Mouse (Mus musculus) midbrain, embryonic 15.5 days (tissue): ENCODE data around the gene Arpc4. TPM values are rescaled to one million over a fixed set of nuclear protein-coding genes. Genes with fewer than 3 reads are reported as not detected.
"Not testable (repeated sequence)": the region's sequence is repeated elsewhere in the genome, so short reads cannot be mapped to it uniquely, and the experiment has no call there.

Experiments used
- ATAC-seq: fragments of 200-750 bp; cut with Nextera tagmentation; replicated peaks from 2 replicates; pipeline ENCODE4 v1.8.0; 2017; ENCODE audit warnings: moderate TSS enrichment
- H3K27ac ChIP-seq: fragments of 300-500 bp; sonication (generic); 2 replicates; pipeline ENCODE4 v1.5.1; 2015; ENCODE audit warnings: mild to moderate bottlenecking, inconsistent platforms
- H3K27me3 ChIP-seq: fragments of 300-500 bp; sonication (generic); replicated peaks from 2 replicates; pipeline ENCODE4 v1.6.1; 2015; ENCODE audit warnings: inconsistent platforms
- H3K36me3 ChIP-seq: fragments of 300-500 bp; sonication (generic); replicated peaks from 2 replicates; pipeline ENCODE4 v1.6.1; 2015; ENCODE audit warnings: inconsistent platforms
- H3K4me1 ChIP-seq: fragments of 300-500 bp; sonication (generic); 2 replicates; pipeline ENCODE4 v1.6.1; 2015; ENCODE audit warnings: inconsistent platforms
- H3K4me2 ChIP-seq: fragments of 300-500 bp; sonication (generic); 2 replicates; pipeline ENCODE4 v1.6.1; 2015; ENCODE audit warnings: inconsistent platforms, mild to moderate bottlenecking, moderate library complexity
- H3K4me3 ChIP-seq: fragments of 300-500 bp; sonication (generic); 2 replicates; pipeline ENCODE4 v1.5.1; 2015; ENCODE audit warnings: mild to moderate bottlenecking, inconsistent platforms
- H3K9ac ChIP-seq: fragments of 300-500 bp; sonication (generic); 2 replicates; pipeline ENCODE4 v1.6.1; 2015; ENCODE audit warnings: mild to moderate bottlenecking, inconsistent platforms
- H3K9me3 ChIP-seq: fragments of 300-500 bp; sonication (generic); 2 replicates; pipeline ENCODE4 v1.6.1; 2016; ENCODE audit warnings: inconsistent platforms
- WGBS: fragments of 180-500 bp; shearing (Covaris S2); methylation state at CpG from one replicate; pipeline ENCODE4 v1.1.7; 2015; ENCODE audit warnings: mixed read lengths; 5-methylcytosine and 5-hydroxymethylcytosine counted together
- polyA plus RNA-seq: library from polyadenylated mRNA; unstranded; fragments of >200 nt; fragmentation: Nextera tagmentation; extraction: Ambion mirVana; gene quantifications from 2 replicates; pipeline ENCODE4 v1.2.1, GENCODE M21; 2015

The Arpc4 gene
- 430 and 433 TPM in 2 replicates for polyA plus RNA-seq

GRCm38 (mm10) chr6:113377496-113378385, at the start of gene Arpc4, which contains the start of gene Tada3:
Arpc4 (plus strand) TSS chr6:113378115.
Tada3 (minus strand) TSS chr6:113377883.
- Histone ChIP-seq H3K4me1 (peaks cover 26% of the 10 kb centered on the region), H3K4me3 (peak within 1 kb of the TSS; percentile 100), H3K9ac (peak within 1 kb of the TSS; percentile 98), H3K4me2 (peak within 1 kb of the TSS; percentile 95), H3K36me3 (peaks cover 46% of the 10 kb centered on the region), H3K27ac (peak within 1 kb of the TSS; percentile 97), H3K27me3 (no peaks in the 10 kb centered on the region), H3K9me3 (no peaks in the 10 kb centered on the region)
- WGBS: 1% methylated on average over 61 of the region's 61 CpGs
- peak; percentile 97 for ATAC-seq

GRCm38 (mm10) chr6:113329396-113329795, 48.5 kb upstream of the Arpc4 start:
- 89% methylated on average over 1 of the region's 1 CpGs for WGBS
- Histone ChIP-seq H3K27me3 (no peaks in the 10 kb centered on the region), H3K9me3 (no peaks in the 10 kb centered on the region), H3K27ac (no peak overlapping the region), H3K36me3 (peaks cover under 1% of the 10 kb centered on the region; the same call in 1 of the 2 replicates), H3K4me3 (no peak overlapping the region), H3K4me2 (no peak overlapping the region), H3K9ac (no peak overlapping the region), H3K4me1 (peaks cover 16% of the 10 kb centered on the region)
- no peak for ATAC-seq

DNA sequence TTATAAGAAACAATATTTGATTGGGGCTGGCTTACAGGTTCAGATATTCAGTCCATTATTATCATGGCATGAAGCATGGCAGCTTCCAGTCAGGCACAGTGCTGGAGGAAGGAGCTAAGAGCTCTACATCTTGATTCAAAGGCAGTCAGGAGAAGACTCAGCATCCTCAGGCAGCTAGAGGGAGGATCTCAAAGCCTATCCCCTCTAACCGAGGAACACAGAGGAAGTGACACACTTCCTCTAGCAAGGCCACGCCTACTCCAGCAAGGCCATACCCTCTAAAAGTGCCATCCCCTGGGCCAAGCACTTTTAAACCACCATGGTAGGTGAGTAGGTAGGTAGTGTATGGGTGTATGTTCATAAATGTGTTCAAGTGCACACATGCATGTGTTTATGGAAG, 47.4 kb upstream of the Arpc4 start:
- H3K9me3 ChIP-seq: no peaks in the 10 kb centered on the region
- H3K36me3 ChIP-seq: peaks cover 10% of the 10 kb centered on the region; the same call in 1 of the 2 replicates
- WGBS: 70% methylated on average over 2 of the region's 2 CpGs
- H3K27me3 ChIP-seq: no peaks in the 10 kb centered on the region
- H3K4me3 ChIP-seq: no peak overlapping the region
- no peak overlapping the region for H3K9ac ChIP-seq
- no peak overlapping the region for H3K4me2 ChIP-seq
- no peak overlapping the region for H3K27ac ChIP-seq
- H3K4me1 ChIP-seq: peaks cover 14% of the 10 kb centered on the region
- ATAC-seq: no peak

DNA sequence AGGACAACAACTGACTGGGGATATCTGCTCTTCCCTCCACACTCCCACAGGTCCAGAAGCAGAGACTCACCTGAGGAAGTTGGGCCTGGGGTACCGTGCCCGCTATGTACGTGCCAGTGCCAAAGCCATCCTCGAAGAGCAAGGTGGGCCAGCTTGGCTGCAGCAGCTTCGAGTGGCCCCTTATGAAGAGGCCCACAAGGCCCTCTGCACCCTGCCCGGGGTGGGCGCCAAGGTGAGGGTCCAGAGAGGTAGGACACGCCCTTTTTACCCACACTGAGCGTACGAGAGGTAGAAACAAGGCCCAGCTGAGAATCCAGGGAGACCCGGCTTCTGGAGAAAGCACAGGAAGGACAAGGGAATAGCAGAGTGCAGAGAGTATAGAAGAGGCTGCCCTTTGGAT, 46.2 kb upstream of the Arpc4 start:
- H3K9me3 ChIP-seq: no peaks in the 10 kb centered on the region
- no peak for ATAC-seq
- no peak overlapping the region for H3K9ac ChIP-seq
- H3K27me3 ChIP-seq: no peaks in the 10 kb centered on the region
- no peak overlapping the region for H3K4me2 ChIP-seq
- H3K4me1 ChIP-seq: peaks cover 6% of the 10 kb centered on the region; the same call in 1 of the 2 replicates
- H3K27ac ChIP-seq: no peak overlapping the region
- H3K4me3 ChIP-seq: no peak overlapping the region
- WGBS: 91% methylated on average over 11 of the region's 11 CpGs
- peaks cover 14% of the 10 kb centered on the region; the same call in 1 of the 2 replicates for H3K36me3 ChIP-seq

- not testable (repeated sequence) for ATAC-seq, H3K27me3 ChIP-seq, H3K4me3 ChIP-seq, H3K9me3 ChIP-seq, H3K9ac ChIP-seq, H3K27ac ChIP-seq, H3K4me1 ChIP-seq, H3K4me2 ChIP-seq
- 79% methylated on average over 6 of the region's 6 CpGs for WGBS
- H3K36me3 ChIP-seq: peaks cover 14% of the 10 kb centered on the region; the same call in 1 of the 2 replicates
These were observed 45.2 kb upstream of the Arpc4 start for GRCm38 (mm10) chr6:113332734-113333133.

DNA sequence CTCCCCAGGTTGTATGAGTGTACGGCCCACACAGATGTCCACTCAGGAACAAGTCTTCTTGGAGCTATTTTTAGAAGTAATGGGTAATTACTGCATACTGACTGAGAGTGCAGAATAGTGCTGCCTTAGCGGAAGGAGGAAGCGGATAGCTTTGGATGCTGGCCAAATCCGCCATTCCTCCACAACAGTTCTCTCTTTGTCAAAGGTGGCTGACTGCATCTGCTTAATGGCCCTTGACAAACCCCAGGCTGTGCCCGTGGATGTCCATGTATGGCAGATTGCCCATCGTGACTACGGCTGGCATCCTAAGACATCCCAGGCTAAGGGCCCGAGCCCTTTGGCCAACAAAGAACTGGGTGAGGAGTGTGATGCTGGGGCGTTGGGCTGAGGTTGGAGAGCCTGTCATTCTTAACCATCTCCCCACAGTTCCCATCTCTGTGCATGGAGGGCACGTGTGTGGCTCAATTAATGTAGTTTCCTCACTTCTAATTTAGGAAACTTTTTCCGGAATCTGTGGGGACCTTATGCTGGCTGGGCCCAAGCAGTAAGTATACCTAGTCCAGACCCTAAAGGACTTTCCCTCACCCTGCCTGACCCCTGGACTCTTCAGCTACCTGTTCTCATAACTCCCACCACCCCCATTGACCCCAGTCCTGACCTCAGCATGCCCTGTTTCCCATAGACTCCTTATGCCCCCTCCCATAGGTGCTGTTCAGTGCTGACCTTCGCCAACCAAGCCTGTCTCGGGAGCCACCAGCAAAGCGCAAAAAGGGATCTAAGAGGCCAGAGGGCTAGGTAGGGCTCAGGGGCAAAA, 44.6 kb upstream of the Arpc4 start:
- ATAC-seq: peak; percentile 48; the same call in 1 of the 2 replicates
- H3K4me3 ChIP-seq: no peak overlapping the region
- H3K27ac ChIP-seq: no peak overlapping the region
- H3K4me2 ChIP-seq: no peak overlapping the region
- no peaks in the 10 kb centered on the region for H3K27me3 ChIP-seq
- peaks cover 20% of the 10 kb centered on the region; the same call in 1 of the 2 replicates for H3K36me3 ChIP-seq
- H3K4me1 ChIP-seq: no peaks in the 10 kb centered on the region
- no peaks in the 10 kb centered on the region for H3K9me3 ChIP-seq
- 66% methylated on average over 14 of the region's 14 CpGs for WGBS
- no peak overlapping the region for H3K9ac ChIP-seq

- Histone ChIP-seq H3K9me3 (no peaks in the 10 kb centered on the region), H3K4me2 (no peak overlapping the region), H3K27ac (no peak overlapping the region), H3K9ac (no peak overlapping the region), H3K4me1 (no peaks in the 10 kb centered on the region), H3K4me3 (no peak overlapping the region), H3K27me3 (no peaks in the 10 kb centered on the region), H3K36me3 (peaks cover 20% of the 10 kb centered on the region; the same call in 1 of the 2 replicates)
- no peak for ATAC-seq
- WGBS: 82% methylated on average over 6 of the region's 6 CpGs
These were observed 43.7 kb upstream of the Arpc4 start for GRCm38 (mm10) chr6:113334216-113334615.

- H3K4me3 ChIP-seq: no peak overlapping the region
- H3K9ac ChIP-seq: no peak overlapping the region
- H3K27me3 ChIP-seq: no peaks in the 10 kb centered on the region
- H3K36me3 ChIP-seq: peaks cover 25% of the 10 kb centered on the region; the same call in 1 of the 2 replicates
- no peak overlapping the region for H3K27ac ChIP-seq
- no peak for ATAC-seq
- H3K4me2 ChIP-seq: no peak overlapping the region
- peaks cover 6% of the 10 kb centered on the region for H3K4me1 ChIP-seq
- 71% methylated on average over 8 of the region's 8 CpGs for WGBS
- H3K9me3 ChIP-seq: no peaks in the 10 kb centered on the region
These were observed 40.9 kb upstream of the Arpc4 start for GRCm38 (mm10) chr6:113336852-113337620.

DNA sequence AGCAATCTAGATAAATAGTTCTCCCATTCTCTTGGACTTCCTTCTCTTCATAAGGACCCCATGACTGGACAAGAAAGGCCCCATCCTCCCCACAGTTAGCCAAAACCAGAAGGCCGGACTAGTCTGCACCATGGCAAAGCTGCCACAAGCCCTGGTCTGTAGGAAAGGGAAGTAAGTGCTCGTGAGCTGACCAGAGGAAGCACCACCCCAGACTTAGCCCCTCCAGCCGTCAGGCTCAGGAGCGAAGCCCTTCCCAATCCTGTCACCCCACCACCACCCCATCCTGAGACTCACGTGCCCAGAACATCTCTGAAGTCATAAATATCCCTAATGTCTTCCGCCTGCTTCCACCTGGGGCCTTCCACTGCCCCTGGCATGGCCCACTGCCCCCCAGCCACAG, 36.3 kb upstream of the Arpc4 start:
- H3K27ac ChIP-seq: 0 out of 2 replicates have a peak overlapping the region, but pooled peaks have one; percentile 11
- 0 out of 2 replicates have a peak, but pooled peaks cover 3% of the 10 kb centered on the region for H3K27me3 ChIP-seq
- H3K9me3 ChIP-seq: no peaks in the 10 kb centered on the region
- no peak for ATAC-seq
- 0 out of 2 replicates have a peak overlapping the region, but pooled peaks have one; percentile 5 for H3K4me3 ChIP-seq
- peaks cover 28% of the 10 kb centered on the region for H3K4me1 ChIP-seq
- 0 out of 2 replicates have a peak overlapping the region, but pooled peaks have one; percentile 6 for H3K9ac ChIP-seq
- WGBS: 88% methylated on average over 6 of the region's 6 CpGs
- peak overlapping the region; percentile 38 for H3K4me2 ChIP-seq
- H3K36me3 ChIP-seq: peaks cover 11% of the 10 kb centered on the region; the same call in 1 of the 2 replicates

GRCm38 (mm10) chr6:113342297-113342696, 35.6 kb upstream of the Arpc4 start:
- 31% methylated on average over 6 of the region's 7 CpGs for WGBS
- Histone ChIP-seq H3K36me3 (peaks cover 11% of the 10 kb centered on the region; the same call in 1 of the 2 replicates), H3K9ac (0 out of 2 replicates have a peak overlapping the region, but pooled peaks have one; percentile 3), H3K4me2 (peak overlapping the region; percentile 71), H3K27me3 (0 out of 2 replicates have a peak, but pooled peaks cover 3% of the 10 kb centered on the region), H3K9me3 (no peaks in the 10 kb centered on the region), H3K4me3 (peak overlapping the region; percentile 61), H3K4me1 (peaks cover 28% of the 10 kb centered on the region), H3K27ac (peak overlapping the region; percentile 53; the same call in 1 of the 2 replicates)
- ATAC-seq: peak; percentile 37; the same call in 1 of the 2 replicates
